Mouse (Mus musculus): Measurements from ENCODE around the gene Pkd1.

Pkd1 gene

DNA sequence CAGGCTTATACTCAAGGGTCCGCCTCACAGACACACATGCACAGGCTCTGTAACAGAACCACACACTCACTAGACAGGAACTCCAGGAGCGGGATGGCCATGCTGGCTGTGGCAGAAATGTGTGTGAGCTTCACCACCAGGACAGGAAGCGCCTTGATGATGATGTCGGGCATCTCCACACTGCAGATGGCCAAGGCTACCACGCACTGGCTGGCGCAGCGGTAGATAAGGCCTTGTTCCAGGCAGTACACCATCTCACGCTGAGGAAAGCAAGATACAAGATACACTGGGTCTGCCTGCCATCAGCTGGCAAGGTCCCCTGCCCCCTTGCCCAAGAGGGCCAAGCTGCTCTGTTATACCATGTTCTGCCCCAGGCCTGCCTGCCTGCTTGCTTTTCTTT is 59.2 kb downstream of the Pkd1 start:
- no peak for DNase-seq

DNA sequence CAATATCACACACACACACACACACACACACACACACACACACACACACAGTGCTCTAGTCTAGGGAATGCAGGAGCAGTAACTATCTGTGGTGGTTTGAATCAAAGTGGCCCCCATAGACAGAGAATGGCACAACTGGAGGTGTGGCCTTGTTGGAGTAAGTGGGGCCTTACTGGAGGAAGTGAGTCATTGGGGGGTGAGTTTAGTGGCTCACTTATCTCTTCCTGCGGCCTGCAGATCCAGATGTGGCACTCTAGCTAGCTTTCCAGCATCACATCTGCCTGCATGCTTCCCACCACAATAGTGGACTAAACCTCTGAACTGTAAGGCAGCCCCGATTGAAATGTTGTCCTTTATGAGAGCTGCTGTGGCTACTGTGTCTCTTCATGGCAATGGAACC is 61.1 kb downstream of the Pkd1 start:
- no peak for DNase-seq

- DNase-seq, result no peak
Observed at GRCm38 (mm10) chr17:24617561-24618194, 68.0 kb downstream of the Pkd1 start.

DNA sequence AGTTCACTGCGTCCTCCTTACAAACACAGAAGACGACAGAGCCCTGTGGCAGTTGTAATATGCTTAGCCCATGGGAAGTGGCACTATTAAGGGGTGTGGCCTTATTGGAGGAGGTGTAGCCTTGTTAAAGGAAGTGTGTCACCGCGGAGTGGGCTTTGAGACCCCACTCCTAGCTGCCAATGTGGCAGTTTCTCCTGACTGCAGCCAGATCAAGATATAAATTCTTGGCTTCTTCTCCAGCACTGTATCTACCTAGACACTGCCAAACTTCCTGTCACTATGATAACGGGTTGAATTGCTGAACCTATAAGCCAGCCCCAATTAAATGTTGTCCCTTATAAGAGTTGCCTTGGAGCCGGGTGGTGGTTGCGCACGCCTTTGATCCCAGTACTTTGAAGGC is 75.8 kb downstream of the Pkd1 start:
- no peak for DNase-seq

DNA sequence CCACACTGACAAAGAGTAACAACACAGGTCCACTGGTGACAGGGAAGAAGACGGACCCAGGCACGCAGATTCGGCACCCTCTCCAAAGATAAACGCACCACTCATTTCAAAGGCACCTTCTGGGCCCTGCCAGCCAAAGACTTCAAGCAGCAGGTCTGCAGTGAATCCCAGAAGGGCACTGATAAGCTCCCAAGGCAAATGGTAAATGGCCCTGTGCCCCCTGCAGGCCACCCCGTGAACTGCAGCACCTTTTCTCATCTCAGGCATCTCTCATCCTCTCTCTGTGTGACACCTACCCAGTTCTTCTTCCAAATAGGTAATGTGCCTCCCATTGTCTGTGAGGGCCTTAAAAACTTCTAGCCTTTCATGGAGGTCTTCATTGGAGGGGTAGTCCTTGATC is 79.0 kb downstream of the Pkd1 start:
- DNase-seq, result peak; percentile 87

GRCm38 (mm10) chr17:24630072-24630471 is 80.4 kb downstream of the Pkd1 start:
- DNase-seq, result no peak

DNA sequence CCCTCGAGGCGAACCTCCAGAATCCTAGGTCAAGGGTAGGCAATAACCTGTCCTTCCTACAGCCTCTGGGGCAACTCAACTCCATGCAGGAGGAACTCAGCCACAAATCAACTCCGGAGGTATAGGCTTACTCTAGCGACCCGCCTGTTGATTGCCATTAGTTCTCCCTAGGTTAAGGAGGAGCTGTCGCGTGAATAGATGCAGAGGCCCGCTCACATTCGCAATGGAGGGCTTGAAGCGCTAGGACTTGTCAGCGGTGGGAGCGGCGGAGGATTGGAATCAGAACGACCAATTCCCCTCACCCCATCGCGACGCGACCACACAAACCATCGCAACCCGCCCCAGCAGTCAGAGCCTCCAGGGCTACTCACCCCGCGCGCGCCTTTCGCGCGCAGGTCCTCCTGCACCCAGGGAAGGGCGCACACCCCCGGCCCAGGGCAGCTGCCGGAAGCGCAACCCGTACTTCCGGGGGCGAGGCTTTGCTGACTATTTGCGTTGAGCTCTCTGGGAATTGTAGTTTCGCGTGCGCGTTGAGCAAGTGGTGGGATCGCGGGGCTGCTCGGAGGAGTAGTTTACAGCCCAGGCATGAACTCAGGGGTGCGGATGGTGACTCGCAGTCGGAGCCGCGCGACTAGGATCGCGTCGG is 82.7 kb downstream of the Pkd1 start, which contains the start of the genes Tsc2 and Nthl1:
Gene Tsc2 (minus strand): TSS at position 464 of the 646 bp plus-strand sequence.
Gene Nthl1 (plus strand): TSS at position 514 of the 646 bp plus-strand sequence.
- peak; percentile 85 for DNase-seq

DNA sequence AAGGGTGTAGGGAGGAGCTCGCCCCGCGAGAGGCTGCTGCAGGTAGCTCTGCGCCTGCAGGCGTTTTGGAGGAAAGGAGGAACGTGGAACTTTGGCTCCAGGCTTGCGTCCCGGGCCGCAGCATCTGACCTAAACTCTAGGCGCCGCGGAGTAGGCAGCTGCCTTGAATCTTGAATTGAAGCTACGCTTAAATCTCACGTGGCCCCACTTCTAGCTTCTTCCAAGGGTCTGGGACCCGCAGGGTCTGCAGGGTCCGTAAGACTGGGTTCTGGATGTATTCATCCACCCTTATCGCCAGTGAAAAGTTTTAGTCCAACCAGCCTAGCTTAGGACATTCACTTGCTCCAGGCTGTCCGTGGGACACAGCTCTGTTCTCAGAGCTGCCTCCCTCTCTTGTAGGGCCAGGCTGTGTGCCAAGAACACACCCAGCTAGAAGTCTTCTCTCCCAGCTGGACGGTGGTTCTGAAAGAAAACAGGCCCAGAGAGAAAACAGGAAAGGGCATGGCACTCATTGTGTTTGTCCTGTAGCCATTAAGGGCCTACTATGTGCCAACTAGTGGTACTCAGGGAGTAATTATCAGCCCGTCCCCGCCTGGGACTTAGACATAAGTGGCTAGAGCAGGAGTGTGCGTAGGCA is 83.3 kb downstream of the Pkd1 start:
- peak; percentile 71 for DNase-seq

DNA sequence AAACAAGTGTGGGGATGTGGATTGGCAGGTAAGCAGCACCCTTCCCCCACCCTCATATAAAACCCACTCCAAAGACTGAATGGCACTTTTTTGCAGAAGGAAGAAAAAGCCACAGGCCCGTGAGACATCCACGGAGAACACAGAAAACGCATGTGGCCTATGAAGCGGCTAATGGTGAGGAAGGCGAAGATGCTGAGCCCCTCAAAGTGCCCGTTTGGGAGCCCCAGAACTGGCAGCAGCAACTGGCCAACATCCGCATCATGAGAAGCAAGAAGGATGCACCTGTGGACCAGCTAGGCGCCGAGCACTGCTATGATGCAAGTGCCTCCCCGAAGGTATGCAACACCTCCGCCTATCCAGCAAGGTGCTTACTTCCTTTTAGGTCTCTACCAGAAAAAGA is 84.2 kb downstream of the Pkd1 start:
- DNase-seq, result no peak

GRCm38 (mm10) chr17:24635024-24635423 is 85.4 kb downstream of the Pkd1 start:
- DNase-seq, result peak; percentile 39

GRCm38 (mm10) chr17:24635694-24636093 is 86.1 kb downstream of the Pkd1 start:
- DNase-seq, result no peak

GRCm38 (mm10) chr17:24636781-24637481 is 87.3 kb downstream of the Pkd1 start:
- no peak for DNase-seq

DNA sequence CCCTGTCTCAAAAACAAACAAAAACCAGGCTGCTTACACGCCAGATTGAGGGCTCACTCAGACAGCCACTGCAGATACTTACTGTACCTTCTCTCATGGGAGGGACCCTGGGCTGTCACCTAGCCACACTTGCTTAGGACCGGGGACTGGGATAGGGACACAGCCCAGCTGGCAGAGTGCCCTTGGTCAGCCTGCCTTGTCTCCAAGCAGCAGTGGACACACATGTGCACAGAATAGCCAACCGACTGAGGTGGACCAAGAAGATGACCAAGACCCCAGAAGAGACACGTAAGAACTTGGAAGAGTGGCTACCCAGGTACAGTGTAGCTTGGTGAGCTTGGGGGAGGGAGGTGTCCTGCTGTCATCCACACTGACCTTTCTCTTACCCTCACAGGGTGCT is 88.6 kb downstream of the Pkd1 start:
- no peak for DNase-seq

DNA sequence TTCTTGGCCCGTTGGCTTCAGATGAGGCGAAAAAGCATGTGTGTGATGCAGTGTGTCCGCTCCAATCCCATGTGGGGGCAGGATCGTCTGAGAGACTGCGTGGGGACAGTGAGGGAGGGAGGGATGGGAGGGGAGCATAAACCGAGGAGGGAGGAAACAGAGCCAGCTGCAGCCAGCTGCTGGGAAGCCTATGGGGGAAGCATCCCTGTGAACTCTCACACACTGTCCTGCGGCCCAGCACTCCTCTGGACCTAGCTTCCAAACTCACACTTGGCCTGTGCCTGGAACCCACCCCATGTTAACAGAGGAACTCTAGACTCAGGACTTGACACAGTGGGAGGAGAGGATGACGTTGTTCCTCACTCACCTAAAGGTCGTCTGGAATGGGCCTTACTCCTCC is 89.2 kb downstream of the Pkd1 start:
- peak; percentile 53 for DNase-seq

DNA sequence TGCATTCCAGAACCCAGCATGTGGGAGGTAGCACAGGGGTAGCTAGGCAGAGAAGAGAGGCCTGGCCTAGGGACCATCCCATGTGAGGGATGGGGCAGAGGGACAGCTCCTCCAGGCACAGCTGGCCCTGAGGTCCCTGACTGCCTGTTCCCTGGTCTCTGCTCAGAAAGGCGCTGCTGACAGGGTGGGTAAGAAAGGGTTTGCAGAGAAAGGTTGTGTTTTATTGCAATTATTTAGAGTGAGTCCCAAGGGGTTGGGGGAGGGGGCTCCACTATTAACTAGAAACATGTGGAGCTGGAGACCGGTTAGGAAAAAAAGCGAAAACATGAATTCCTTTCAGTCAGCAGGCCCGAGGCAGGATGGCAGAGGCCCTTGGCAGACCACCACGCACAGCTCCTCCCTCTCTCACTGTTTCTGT is 89.9 kb downstream of the Pkd1 start:
- DNase-seq, result no peak

DNA sequence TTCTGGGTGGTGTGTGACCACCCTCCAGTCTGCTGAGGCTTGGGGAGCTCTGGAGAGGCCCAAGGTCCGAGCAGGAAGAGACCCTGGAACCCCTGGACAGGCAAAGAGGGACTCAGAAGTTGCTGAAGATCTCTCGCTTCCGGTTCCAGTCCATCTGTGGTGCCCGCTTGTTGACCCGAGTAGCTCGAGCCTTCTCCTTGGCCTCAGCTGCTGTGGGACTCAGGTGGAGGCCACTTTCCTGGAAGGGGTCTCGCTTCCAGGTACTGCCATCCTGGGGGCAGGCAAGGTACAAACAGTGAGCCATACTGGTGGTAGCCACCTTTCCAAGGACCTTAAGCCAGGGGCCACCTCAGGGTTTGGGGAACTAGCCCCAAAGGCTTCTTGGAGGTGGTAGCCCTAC is 90.5 kb downstream of the Pkd1 start:
- no peak for DNase-seq

GRCm38 (mm10) chr17:24640581-24640980 is 90.9 kb downstream of the Pkd1 start:
- DNase-seq, result no peak

DNA sequence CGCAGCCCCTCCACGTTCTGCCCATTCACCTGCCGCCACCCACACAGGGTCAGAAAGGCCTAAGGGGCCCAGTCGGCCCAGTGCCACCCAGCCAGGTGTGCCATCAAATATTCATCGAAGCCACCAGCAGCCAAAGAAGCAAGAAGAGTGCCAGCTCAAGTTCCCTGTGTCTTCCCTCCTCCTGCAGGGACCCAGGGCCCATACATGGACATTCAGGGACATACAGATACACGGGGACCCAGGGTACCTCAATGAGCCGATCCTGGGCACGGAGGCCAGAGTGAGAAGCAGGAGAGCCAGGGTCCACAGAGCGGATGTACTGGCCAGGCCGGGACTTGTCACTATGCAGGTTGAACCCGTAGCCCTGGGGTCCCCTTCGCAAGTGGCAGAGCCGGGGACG is 92.3 kb downstream of the Pkd1 start:
- no peak for DNase-seq

DNA sequence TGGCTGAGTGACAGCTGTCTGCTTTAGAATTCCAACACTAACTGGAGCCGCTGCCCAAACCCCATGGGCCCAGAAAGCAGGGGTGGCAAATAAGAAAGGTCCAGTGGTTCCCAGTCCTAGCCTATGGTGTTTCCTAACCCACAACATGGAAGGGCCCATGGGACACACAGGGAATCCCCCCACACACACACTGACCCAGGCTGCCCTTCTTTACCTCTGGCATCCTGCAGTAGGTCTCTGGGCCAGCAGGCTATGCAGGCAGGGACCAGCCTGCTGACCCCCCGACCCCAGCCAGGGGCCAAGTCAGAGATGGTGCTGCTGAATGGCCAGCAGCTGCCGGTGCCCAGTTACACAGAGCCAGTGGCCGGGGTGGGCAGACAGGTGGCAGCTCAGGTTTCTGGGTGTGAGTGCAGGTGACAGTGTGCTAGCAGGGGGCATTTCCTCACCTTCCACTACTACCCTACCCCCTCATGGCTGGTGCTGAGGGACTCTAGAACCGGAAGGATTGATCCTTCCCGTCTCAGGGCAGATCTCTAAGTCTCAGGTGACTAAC is 93.2 kb downstream of the Pkd1 start:
- DNase-seq, result no peak

GRCm38 (mm10) chr17:24644030-24644715 is 94.5 kb downstream of the Pkd1 start:
- DNase-seq, result peak; percentile 42

DNA sequence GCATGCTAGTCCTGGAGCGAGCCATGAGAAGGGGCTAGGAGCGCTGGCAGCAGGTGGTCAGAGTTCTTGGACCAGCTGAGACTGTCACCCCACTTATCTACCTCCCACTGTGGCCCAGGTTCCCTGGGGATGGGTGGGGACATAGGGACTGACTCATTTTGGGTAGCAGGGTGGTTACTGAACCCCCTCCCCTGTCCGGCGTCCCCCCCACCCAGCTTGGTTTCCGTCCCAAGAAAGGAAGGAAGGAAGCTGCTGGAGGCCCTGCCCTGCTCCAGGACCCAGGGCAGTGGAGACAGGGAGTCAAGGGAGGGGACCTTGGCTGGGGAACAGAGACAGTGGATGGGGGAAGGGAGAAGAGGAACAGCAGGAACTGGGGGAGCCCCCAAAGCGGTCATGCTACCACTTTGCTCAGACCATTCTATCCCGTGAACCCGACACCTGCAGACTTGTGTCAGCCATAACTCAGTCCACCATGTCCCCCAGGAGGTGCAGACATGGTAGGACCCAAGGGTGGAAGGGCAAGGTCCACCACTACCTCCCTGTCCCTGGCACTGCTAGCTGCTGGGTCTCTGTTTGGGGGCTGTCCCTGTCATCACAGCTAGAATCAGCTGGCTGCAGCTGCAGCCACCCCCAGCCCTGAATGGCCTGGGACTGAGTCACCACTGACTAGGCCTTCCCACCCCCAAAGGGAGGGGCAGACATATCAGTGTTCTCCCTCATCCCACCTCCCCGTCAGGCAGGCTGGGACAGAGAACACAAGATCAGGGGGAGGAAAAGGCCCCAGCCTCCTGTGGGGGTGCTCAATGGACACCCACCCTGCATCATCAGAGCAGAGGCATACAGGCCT is 95.5 kb downstream of the Pkd1 start:
- DNase-seq, result peak; percentile 54

- peak; percentile 38 for DNase-seq
Observed at GRCm38 (mm10) chr17:24645916-24646315, 96.3 kb downstream of the Pkd1 start.
